In the genomic region with DNA sequence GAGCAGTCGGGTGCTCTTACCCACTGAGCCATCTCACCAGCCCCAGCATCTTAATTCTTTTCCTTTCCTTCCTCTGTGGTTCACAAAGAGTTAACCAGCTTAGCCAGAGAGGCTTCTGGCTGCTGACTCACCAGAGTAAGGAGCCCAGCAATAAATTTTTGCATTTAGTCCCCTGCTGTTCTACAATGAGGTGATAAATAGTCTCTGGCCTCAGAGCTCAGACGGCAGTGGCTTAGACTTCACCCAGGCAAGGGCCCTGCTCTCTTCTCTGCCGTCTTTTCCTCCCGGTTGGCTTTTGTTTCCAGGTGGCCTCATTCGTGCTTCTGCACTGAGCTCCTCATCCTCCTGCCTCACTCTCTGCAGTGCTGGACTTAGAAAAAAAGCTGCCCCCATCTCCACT, we compare ENCODE assay signal across 8 mouse cellular contexts.
DNase-seq lines count a peak whose midpoint lies in the region; ATAC-seq lines count a peak whose summit lies in the region.

No protein-coding gene starts in this region.

- no peak overlapping the region; the same call in 1 of the 2 replicates for H3K4me2 ChIP-seq in limb, embryonic 11.5 days (ENCODE audit: low read depth, severe bottlenecking)
- H3K4me2 ChIP-seq in stomach, embryonic 16.5 days (ENCODE audit: low read depth, low read length), result peak overlapping the region; percentile 27

- peaks cover under 1% of the 10 kb centered on the region; the same call in 1 of the 2 replicates for H3K9me3 ChIP-seq in megakaryocyte, embryonic 14.5 days
- H3K9me3 ChIP-seq in limb, embryonic 11.5 days (ENCODE audit: control insufficient read depth, low read length), result no peaks in the 10 kb centered on the region
- H3K9me3 ChIP-seq in stomach, embryonic 16.5 days (replicated peaks; ENCODE audit: control insufficient read depth, low read length), result no peaks in the 10 kb centered on the region

- no peak for ATAC-seq in megakaryocyte, adult 5-6 weeks (ENCODE audit: poor library complexity, severe bottlenecking)
- peak; percentile 31; the same call in 1 of the 2 replicates for ATAC-seq in limb, embryonic 11.5 days (ENCODE audit: insufficient number of reproducible peaks, low FRiP score, low TSS enrichment, low read depth)
- no peak for ATAC-seq in stomach, embryonic 16.5 days (ENCODE audit: insufficient read depth, low FRiP score)

- no peak overlapping the region for H3K27ac ChIP-seq in limb, embryonic 11.5 days (replicated peaks; ENCODE audit: low read depth, low read length)
- no peak overlapping the region for H3K27ac ChIP-seq in stomach, embryonic 16.5 days (ENCODE audit: low read length)

- peak; percentile 40 for DNase-seq in embryo, embryonic 11 days
- no peak for DNase-seq in embryo, embryonic 9.5 days (ENCODE audit: extremely low spot score)
- DNase-seq in limb, embryonic 11.5 days (ENCODE audit: low spot score), result peak; percentile 56
- DNase-seq in urinary bladder, postnatal 25 days (ENCODE audit: low spot score), result no peak
- no peak for DNase-seq in spleen, postnatal 10 days (ENCODE audit: low spot score in 2 of 2)

- no peaks in the 10 kb centered on the region for H3K27me3 ChIP-seq in megakaryocyte, embryonic 14.5 days (replicated peaks)
- H3K27me3 ChIP-seq in limb, embryonic 11.5 days (ENCODE audit: control insufficient read depth, insufficient read depth, low read length), result no peaks in the 10 kb centered on the region
- H3K27me3 ChIP-seq in stomach, embryonic 16.5 days (ENCODE audit: control insufficient read depth, insufficient read depth, low read length), result no peaks in the 10 kb centered on the region

- WGBS in limb, embryonic 11.5 days, result 4% methylated on average over 5 of the region's 5 CpGs
- WGBS in stomach, embryonic 16.5 days, result 13% methylated on average over 5 of the region's 5 CpGs

- H3K4me1 ChIP-seq in megakaryocyte, embryonic 14.5 days, result peaks cover 13% of the 10 kb centered on the region; the same call in 1 of the 2 replicates
- peaks cover 3% of the 10 kb centered on the region; the same call in 1 of the 2 replicates for H3K4me1 ChIP-seq in limb, embryonic 11.5 days (ENCODE audit: control insufficient read depth, insufficient read depth, low read length)
- H3K4me1 ChIP-seq in stomach, embryonic 16.5 days (ENCODE audit: control insufficient read depth, insufficient read depth, low read length), result no peaks in the 10 kb centered on the region

- H3K36me3 ChIP-seq in megakaryocyte, embryonic 14.5 days (replicated peaks; ENCODE audit: low read length), result no peaks in the 10 kb centered on the region
- H3K36me3 ChIP-seq in limb, embryonic 11.5 days (ENCODE audit: control insufficient read depth, insufficient read depth, low read length), result peaks cover under 1% of the 10 kb centered on the region; the same call in 1 of the 2 replicates
- no peaks in the 10 kb centered on the region for H3K36me3 ChIP-seq in stomach, embryonic 16.5 days (ENCODE audit: control insufficient read depth, insufficient read depth, low read length)

- H3K9ac ChIP-seq in limb, embryonic 11.5 days (ENCODE audit: low read length), result no peak overlapping the region
- peak overlapping the region; percentile 10; the same call in 1 of the 2 replicates for H3K9ac ChIP-seq in stomach, embryonic 16.5 days (ENCODE audit: low read length)

- H3K4me3 ChIP-seq in megakaryocyte, embryonic 14.5 days (replicated peaks), result peak overlapping the region; percentile 91
- no peak overlapping the region for H3K4me3 ChIP-seq in limb, embryonic 11.5 days (ENCODE audit: low read depth, low read length)
- no peak overlapping the region; the same call in 1 of the 2 replicates for H3K4me3 ChIP-seq in stomach, embryonic 16.5 days (replicated peaks; ENCODE audit: low read length)

Comparison
In these comparisons a context has a peak if more than half of its experiments do, and no peak if none do; other contexts are left out.
1. DNase-seq: peak in embryo, embryonic 11 days (single experiment) and limb, embryonic 11.5 days (single experiment); none in embryo, embryonic 9.5 days (single experiment), urinary bladder, postnatal 25 days (single experiment) and spleen, postnatal 10 days (0 of 2).